Mouse (Mus musculus) lung, adult 2 months (tissue): ENCODE measurements around the gene Hoxc8.

Experiments
- CTCF ChIP-seq: fragments of 200-500 bp; IDR thresholded peaks from 2 replicates; pipeline ENCODE4 v1.5.1; 2011; ENCODE audit warnings: mild to moderate bottlenecking, low read length, control low read depth; ENCODE audit not compliant: insufficient read depth
- POLR2A ChIP-seq: fragments of 200-500 bp; IDR thresholded peaks from 2 replicates; pipeline ENCODE4 v1.6.1; 2011; ENCODE audit warnings: low read depth, mild to moderate bottlenecking, control low read depth, low read length, borderline replicate concordance; ENCODE audit errors: extremely low read depth

- TF ChIP-seq CTCF (no peak), POLR2A (no peak)
Measured at GRCm38 (mm10) chr15:102977423-102977974, 12.9 kb upstream of the Hoxc8 start.
